Mouse (Mus musculus): ENCODE measurements around the gene C130026I21Rik. TPM values are rescaled to one million over a fixed set of nuclear protein-coding genes. Genes with fewer than 3 reads are reported as not detected.
"Not testable (repeated sequence)": the region's sequence is repeated elsewhere in the genome, so short reads cannot be mapped to it uniquely, and the experiment has no call there.

The C130026I21Rik gene
- polyA plus RNA-seq, 1 experiment from 2014 or later: 0.37 TPM

DNA sequence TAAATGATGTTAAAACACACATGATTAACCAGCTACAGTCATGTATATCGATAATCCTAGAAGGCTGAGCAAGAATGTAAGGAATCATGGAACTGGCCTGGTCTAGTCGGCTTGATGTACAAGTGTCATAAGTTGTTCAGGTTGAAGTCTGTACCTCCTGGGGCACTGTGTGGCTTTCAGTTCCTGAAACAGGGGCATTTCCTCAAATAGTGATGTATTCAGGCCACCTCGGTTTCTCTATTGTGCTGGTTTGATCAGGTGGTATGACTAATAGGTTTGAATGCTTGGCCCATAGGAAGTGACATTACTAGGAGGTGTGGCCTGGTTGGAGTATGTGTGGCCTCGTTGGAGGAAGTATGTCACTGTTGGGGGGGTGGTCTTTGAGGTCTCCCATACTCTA lies 236.0 kb downstream of the C130026I21Rik start:
- H3K9me3 ChIP-seq (ENCODE audit: control insufficient read depth, low read length); H3K27me3 ChIP-seq (ENCODE audit: control insufficient read depth, insufficient read depth, low read length); H3K4me1 ChIP-seq (ENCODE audit: control insufficient read depth, insufficient read depth, low read length); H3K4me3 ChIP-seq (replicated peaks; ENCODE audit: low read depth, low read length); ATAC-seq (ENCODE audit: low FRiP score, low TSS enrichment); H3K36me3 ChIP-seq (ENCODE audit: control insufficient read depth, insufficient read depth, low read length); H3K4me2 ChIP-seq (ENCODE audit: low read length); H3K27ac ChIP-seq (replicated peaks; ENCODE audit: low read depth, low read length); H3K9ac ChIP-seq (replicated peaks; ENCODE audit: low read length); DNase-seq: not testable (repeated sequence)
- WGBS: 88% methylated on average over 3 of the region's 4 CpGs

DNA sequence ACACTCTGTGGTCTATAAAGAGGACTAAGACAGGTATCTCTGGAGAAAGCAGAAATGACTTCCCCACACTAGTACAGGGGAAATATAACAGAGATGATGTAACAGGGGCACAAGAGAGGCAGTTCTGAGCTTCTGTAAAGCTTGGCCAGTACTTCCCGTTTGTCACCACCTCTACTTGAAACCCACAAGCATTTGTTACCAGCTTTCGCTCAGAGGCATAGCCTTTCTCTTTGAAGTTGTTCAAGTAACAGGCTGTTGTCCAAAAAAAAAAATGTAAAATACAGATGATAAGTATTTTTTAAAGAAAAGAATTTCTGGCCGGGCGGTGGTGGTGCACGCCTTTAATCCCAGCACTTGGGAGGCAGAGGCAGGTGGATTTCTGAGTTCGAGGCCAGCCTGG lies 236.8 kb downstream of the C130026I21Rik start:
- H3K4me2 ChIP-seq (ENCODE audit: low read length); DNase-seq; ATAC-seq (ENCODE audit: low FRiP score, low TSS enrichment); H3K9me3 ChIP-seq (ENCODE audit: control insufficient read depth, low read length); H3K27ac ChIP-seq (replicated peaks; ENCODE audit: low read depth, low read length); H3K4me1 ChIP-seq (ENCODE audit: control insufficient read depth, insufficient read depth, low read length); H3K27me3 ChIP-seq (ENCODE audit: control insufficient read depth, insufficient read depth, low read length); H3K4me3 ChIP-seq (replicated peaks; ENCODE audit: low read depth, low read length); H3K36me3 ChIP-seq (ENCODE audit: control insufficient read depth, insufficient read depth, low read length); H3K9ac ChIP-seq (replicated peaks; ENCODE audit: low read length): not testable (repeated sequence)
- 98% methylated on average over 4 of the region's 6 CpGs for WGBS

DNA sequence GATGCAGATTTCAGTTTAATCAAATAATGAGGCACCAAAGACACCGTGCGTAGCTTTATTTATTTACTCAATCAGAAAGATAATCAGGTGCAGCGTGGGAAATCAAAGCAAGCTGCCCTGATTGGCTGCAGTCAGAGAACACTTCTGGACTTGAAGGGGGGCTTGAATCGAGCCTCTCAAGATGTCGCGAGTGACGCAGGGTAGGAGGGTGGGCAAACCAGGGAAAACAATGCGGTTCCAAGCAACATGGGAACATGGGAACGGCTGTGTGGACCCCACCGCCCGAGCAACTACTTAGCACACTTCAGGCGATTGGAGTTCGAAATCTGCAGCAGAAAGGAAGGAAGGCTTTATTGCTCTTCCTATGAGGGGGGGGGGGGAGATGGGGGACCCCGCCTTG lies 240.2 kb downstream of the C130026I21Rik start:
- WGBS: 72% methylated on average over 9 of the region's 14 CpGs
- not testable (repeated sequence) for H3K9ac ChIP-seq (replicated peaks; ENCODE audit: low read length); H3K27ac ChIP-seq (replicated peaks; ENCODE audit: low read depth, low read length)

DNA sequence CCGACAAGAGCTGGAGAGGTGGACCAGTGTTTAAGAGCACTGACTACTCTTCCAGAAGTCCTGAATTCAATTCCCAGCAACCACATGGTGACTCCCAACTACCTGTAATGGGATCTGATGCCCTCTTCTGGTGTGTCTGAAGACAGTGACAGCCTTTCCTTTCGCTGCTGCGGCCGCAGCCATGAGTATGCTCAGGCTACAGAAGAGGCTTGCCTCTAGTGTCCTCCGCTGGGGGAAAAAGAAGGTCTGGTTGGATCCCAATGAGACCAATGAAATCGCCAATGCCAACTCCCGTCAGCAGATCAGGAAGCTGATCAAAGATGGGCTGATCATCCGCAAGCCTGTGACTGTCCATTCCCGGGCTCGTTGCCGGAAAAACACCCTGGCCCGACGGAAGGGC lies 258.4 kb downstream of the C130026I21Rik start:
- not testable (repeated sequence) for ATAC-seq (ENCODE audit: low FRiP score, low TSS enrichment); H3K9me3 ChIP-seq (ENCODE audit: control insufficient read depth, low read length); H3K9ac ChIP-seq (replicated peaks; ENCODE audit: low read length); H3K4me1 ChIP-seq (ENCODE audit: control insufficient read depth, insufficient read depth, low read length); H3K4me3 ChIP-seq (replicated peaks; ENCODE audit: low read depth, low read length); H3K4me2 ChIP-seq (ENCODE audit: low read length); H3K27ac ChIP-seq (replicated peaks; ENCODE audit: low read depth, low read length); DNase-seq; H3K27me3 ChIP-seq (ENCODE audit: control insufficient read depth, insufficient read depth, low read length); H3K36me3 ChIP-seq (ENCODE audit: control insufficient read depth, insufficient read depth, low read length)
- WGBS: 93% methylated on average over 12 of the region's 13 CpGs

More for the DNA sequence above, 240.2 kb downstream of the C130026I21Rik start:
- H3K9me3 ChIP-seq (ENCODE audit: control insufficient read depth, low read length); DNase-seq; H3K36me3 ChIP-seq (ENCODE audit: control insufficient read depth, insufficient read depth, low read length); H3K4me3 ChIP-seq (replicated peaks; ENCODE audit: low read depth, low read length); H3K27me3 ChIP-seq (ENCODE audit: control insufficient read depth, insufficient read depth, low read length); H3K4me2 ChIP-seq (ENCODE audit: low read length); ATAC-seq (ENCODE audit: low FRiP score, low TSS enrichment); H3K4me1 ChIP-seq (ENCODE audit: control insufficient read depth, insufficient read depth, low read length): not testable (repeated sequence)

DNA sequence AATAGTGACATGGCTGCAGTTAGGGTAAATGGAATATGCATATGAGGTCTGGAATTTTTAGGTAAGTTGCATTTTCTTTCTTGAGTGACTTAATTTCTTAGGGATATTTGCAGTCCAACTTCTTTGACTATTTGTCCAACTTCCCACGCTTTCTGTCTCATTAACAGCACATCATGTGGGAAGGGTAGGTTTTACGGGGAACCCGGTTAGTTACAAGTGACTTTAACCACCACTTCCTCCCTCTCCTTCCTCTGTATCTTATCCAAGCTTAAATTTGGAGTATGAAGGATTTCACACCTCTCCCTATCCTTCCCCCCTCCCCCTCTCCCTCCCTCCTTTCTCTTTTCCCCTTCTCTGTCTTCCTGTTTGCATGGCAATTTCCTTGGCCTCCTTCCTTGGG lies 259.4 kb downstream of the C130026I21Rik start:
- not testable (repeated sequence) for H3K9me3 ChIP-seq (ENCODE audit: control insufficient read depth, low read length); H3K9ac ChIP-seq (replicated peaks; ENCODE audit: low read length); H3K4me1 ChIP-seq (ENCODE audit: control insufficient read depth, insufficient read depth, low read length); DNase-seq; ATAC-seq (ENCODE audit: low FRiP score, low TSS enrichment); H3K4me2 ChIP-seq (ENCODE audit: low read length); H3K4me3 ChIP-seq (replicated peaks; ENCODE audit: low read depth, low read length); H3K36me3 ChIP-seq (ENCODE audit: control insufficient read depth, insufficient read depth, low read length); H3K27ac ChIP-seq (replicated peaks; ENCODE audit: low read depth, low read length); H3K27me3 ChIP-seq (ENCODE audit: control insufficient read depth, insufficient read depth, low read length)
- 93% methylated on average over 2 of the region's 3 CpGs for WGBS

DNA sequence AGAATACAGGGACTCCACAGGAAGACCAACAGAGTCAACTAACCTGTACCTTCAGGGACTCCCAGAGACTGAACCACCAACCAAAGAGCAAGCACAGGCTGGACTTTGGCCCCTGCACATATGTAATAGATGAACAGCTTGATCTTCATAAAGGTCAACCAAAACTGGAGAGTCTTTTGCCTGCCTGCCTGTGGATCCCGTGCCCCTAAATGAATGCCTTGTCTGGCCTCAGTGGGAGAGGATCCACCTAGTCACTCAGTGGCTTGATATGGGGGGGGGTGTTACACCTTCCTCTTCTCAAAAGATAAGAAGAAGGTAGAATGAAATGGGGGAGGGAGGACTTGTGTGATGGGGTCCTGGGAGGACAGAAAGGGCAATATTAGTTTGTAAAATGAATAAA lies 262.6 kb downstream of the C130026I21Rik start:
- H3K4me2 ChIP-seq (ENCODE audit: low read length); H3K4me3 ChIP-seq (replicated peaks; ENCODE audit: low read depth, low read length): not testable (repeated sequence)
- WGBS: 76% methylated on average over 1 of the region's 1 CpGs

DNA sequence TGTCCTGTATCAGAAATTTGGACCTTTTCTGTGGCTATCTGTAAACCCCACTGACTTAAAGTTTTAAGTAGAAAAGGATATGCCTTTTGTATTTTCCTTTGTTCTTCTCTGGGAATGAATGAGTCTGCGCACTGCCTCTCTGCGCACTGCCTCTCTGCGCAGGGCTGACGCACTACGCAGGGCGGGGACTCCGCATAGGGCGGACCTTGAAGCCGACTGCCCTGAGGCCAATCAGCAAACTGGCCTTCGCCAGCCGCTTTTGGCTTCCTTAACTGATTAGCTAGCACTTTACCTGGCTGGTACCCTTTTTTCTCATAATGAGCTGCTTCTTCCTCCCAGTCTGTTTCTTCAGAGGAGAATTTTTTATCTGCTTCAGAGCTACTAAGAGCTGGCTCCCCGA lies 271.1 kb downstream of the C130026I21Rik start:
- not testable (repeated sequence) for ATAC-seq (ENCODE audit: low FRiP score, low TSS enrichment); DNase-seq; H3K9me3 ChIP-seq (ENCODE audit: control insufficient read depth, low read length); H3K36me3 ChIP-seq (ENCODE audit: control insufficient read depth, insufficient read depth, low read length); H3K4me3 ChIP-seq (replicated peaks; ENCODE audit: low read depth, low read length); H3K9ac ChIP-seq (replicated peaks; ENCODE audit: low read length); H3K27me3 ChIP-seq (ENCODE audit: control insufficient read depth, insufficient read depth, low read length); H3K4me2 ChIP-seq (ENCODE audit: low read length); H3K27ac ChIP-seq (replicated peaks; ENCODE audit: low read depth, low read length); H3K4me1 ChIP-seq (ENCODE audit: control insufficient read depth, insufficient read depth, low read length)
- 97% methylated on average over 5 of the region's 12 CpGs for WGBS

More for the DNA sequence above, 262.6 kb downstream of the C130026I21Rik start:
- not testable (repeated sequence) for H3K27me3 ChIP-seq (ENCODE audit: control insufficient read depth, insufficient read depth, low read length); H3K9ac ChIP-seq (replicated peaks; ENCODE audit: low read length); ATAC-seq (ENCODE audit: low FRiP score, low TSS enrichment); H3K27ac ChIP-seq (replicated peaks; ENCODE audit: low read depth, low read length); DNase-seq; H3K36me3 ChIP-seq (ENCODE audit: control insufficient read depth, insufficient read depth, low read length); H3K9me3 ChIP-seq (ENCODE audit: control insufficient read depth, low read length); H3K4me1 ChIP-seq (ENCODE audit: control insufficient read depth, insufficient read depth, low read length)

DNA sequence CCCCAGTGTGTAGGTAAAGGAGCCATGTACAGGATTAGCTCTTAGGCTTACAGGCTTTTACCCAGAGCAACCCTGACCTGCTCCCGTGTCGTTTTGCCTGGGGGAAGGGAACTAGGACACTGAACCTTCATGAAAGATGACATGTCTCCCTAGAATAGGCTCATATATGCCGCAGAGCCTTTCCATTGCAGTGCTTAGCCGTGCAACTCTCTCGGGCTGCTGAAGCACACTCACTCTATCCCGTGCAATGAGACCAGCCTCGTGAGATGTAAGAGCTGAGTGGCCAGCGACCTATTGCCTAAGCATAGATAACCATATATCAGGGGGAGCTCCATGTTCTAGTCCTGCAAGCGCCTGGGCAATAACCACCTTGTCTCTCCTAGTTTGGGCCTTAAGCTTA lies 274.1 kb downstream of the C130026I21Rik start:
- H3K27me3 ChIP-seq (ENCODE audit: control insufficient read depth, insufficient read depth, low read length); H3K4me3 ChIP-seq (replicated peaks; ENCODE audit: low read depth, low read length); H3K36me3 ChIP-seq (ENCODE audit: control insufficient read depth, insufficient read depth, low read length); ATAC-seq (ENCODE audit: low FRiP score, low TSS enrichment); H3K4me2 ChIP-seq (ENCODE audit: low read length); H3K27ac ChIP-seq (replicated peaks; ENCODE audit: low read depth, low read length); DNase-seq; H3K9me3 ChIP-seq (ENCODE audit: control insufficient read depth, low read length); H3K9ac ChIP-seq (replicated peaks; ENCODE audit: low read length); H3K4me1 ChIP-seq (ENCODE audit: control insufficient read depth, insufficient read depth, low read length): not testable (repeated sequence)
- 84% methylated on average over 5 of the region's 9 CpGs for WGBS

DNA sequence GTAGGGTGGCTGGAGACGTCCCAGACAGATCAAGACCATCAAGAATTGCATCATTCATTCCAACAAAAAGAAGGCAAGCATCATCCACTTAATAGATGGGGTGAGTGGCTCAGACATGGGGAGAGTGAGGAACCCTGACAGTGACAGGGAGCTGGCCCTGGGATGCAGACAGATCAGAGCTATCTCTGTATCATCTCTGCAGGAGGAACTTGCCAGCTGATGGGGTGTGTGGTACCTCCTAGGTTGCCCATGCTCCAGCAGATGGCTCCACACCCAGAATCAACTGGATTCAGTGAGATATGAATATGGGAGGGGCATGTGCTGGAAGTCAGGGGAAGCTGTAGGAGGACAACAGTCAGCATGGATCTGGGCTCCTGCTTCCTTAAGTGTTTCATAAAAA lies 275.9 kb downstream of the C130026I21Rik start:
- not testable (repeated sequence) for H3K9me3 ChIP-seq (ENCODE audit: control insufficient read depth, low read length); H3K4me1 ChIP-seq (ENCODE audit: control insufficient read depth, insufficient read depth, low read length); DNase-seq; ATAC-seq (ENCODE audit: low FRiP score, low TSS enrichment); H3K27me3 ChIP-seq (ENCODE audit: control insufficient read depth, insufficient read depth, low read length); H3K36me3 ChIP-seq (ENCODE audit: control insufficient read depth, insufficient read depth, low read length); H3K4me2 ChIP-seq (ENCODE audit: low read length); H3K9ac ChIP-seq (replicated peaks; ENCODE audit: low read length); H3K4me3 ChIP-seq (replicated peaks; ENCODE audit: low read depth, low read length); H3K27ac ChIP-seq (replicated peaks; ENCODE audit: low read depth, low read length)
- WGBS: no CpG with 5 or more reads among the region's 1 CpGs

Measured in midbrain, embryonic 14.5 days (tissue).